Mouse (Mus musculus) E14TG2a.4 (cell line): ENCODE measurements around the gene Tmem184a.

Source experiments
- CTCF ChIP-seq: conservative IDR thresholded peaks from 2 replicates; pipeline ENCODE4 v1.5.1; 2014; ENCODE audit warnings: low read length
- POU5F1 ChIP-seq: IDR thresholded peaks from 2 replicates; pipeline ENCODE4 v1.6.1; 2014; ENCODE audit warnings: low read length, borderline replicate concordance

DNA sequence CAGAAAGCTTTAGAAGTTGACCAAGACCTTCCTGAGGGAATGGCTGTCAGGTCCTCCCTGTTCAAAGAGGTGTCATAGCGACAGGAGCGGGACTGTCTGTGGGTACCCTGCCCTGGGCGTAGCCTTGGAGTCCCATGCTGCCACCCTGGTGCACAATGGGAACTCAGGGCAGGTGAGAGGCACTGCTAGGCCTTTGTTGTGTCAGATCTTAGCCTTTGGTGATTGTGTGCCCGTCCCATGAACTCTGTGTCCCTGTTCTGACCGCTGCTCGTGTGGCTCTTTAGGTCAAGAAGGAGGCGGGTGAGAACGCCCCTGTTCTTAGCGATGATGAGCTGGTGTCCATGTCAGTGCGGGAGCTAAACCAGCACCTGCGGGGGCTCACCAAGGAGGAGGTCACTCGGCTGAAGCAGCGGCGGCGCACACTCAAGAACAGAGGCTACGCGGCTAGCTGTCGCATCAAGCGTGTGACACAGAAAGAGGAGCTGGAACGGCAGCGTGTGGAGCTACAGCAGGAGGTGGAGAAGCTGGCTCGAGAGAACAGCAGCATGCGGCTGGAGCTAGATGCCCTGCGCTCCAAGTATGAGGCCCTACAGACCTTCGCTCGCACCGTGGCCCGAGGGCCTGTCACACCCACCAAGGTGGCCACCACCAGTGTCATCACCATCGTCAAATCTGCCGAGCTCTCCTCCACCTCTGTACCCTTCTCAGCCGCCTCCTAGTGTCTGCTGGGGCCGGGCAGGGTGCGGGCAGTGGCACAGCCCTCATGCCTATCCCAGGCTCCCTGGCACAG lies 19.7 kb downstream of the Tmem184a start:
- TF ChIP-seq CTCF (no peak), POU5F1 (no peak)
